26 mouse cellular contexts compared by ENCODE assay signal in genomic region chr13:102393662-102393970, GRCm38 (mm10).
DNase-seq lines count a peak whose midpoint lies in the region; ATAC-seq lines count a peak whose summit lies in the region.
"Had no signal": no experiment of that assay in that cellular context is flagged by ENCODE, and none has a peak within 500 bp of the region (broad histone marks: within the 10 kb centered on the region; RNA-seq: fewer than 3 reads in every experiment).

No protein-coding gene starts in this region.

- peak; percentile 49 for ATAC-seq in forebrain, embryonic 11.5 days (replicated peaks; ENCODE audit: low FRiP score)
- no peak for ATAC-seq in forebrain, embryonic 14.5 days
- peak; percentile 34; the same call in 1 of the 2 replicates for ATAC-seq in kidney, embryonic 14.5 days (ENCODE audit: low FRiP score, low TSS enrichment)
- no peak for ATAC-seq in limb, embryonic 11.5 days (ENCODE audit: insufficient number of reproducible peaks, low FRiP score, low TSS enrichment, low read depth)
- 0 out of 2 replicates have a peak, but pooled peaks have one; percentile 21 for ATAC-seq in neural tube, embryonic 12.5 days (ENCODE audit: low FRiP score, low read depth)
- ATAC-seq in neural tube, embryonic 15.5 days (ENCODE audit: low FRiP score) = no peak
- ATAC-seq: activated CD4-positive, CD25-positive, alpha-beta regulatory T cell, adult 4 months; forebrain, embryonic 15.5 days; hindbrain, postnatal 0 days; intestine, embryonic 16.5 days; liver, embryonic 12.5 days had no signal

- no peak for DNase-seq in forebrain, embryonic 11.5 days (ENCODE audit: low spot score)
- no peak for DNase-seq in forebrain, embryonic 14.5 days (ENCODE audit: low spot score)
- no peak for DNase-seq in kidney, adult 9 months
- peak; percentile 32 for DNase-seq in limb, embryonic 11.5 days (ENCODE audit: low spot score)
- no peak for DNase-seq in limb, embryonic 10.5 days (ENCODE audit: low spot score)
- DNase-seq: adrenal gland, adult 8-10 months; cerebellum, adult 11-12 months; cerebellum, postnatal 14 days; heart, adult 11 months; heart, postnatal 36 days; layer of hippocampus, postnatal 36 days; lung, adult 18-20 months; retina, postnatal 1 day; right cerebral cortex, postnatal 25 days; spleen, adult 18-20 months; thymus, postnatal 14 days had no signal

- H3K27me3 ChIP-seq in forebrain, embryonic 11.5 days (ENCODE audit: control insufficient read depth, insufficient read depth, low read length) = no peaks in the 10 kb centered on the region
- no peaks in the 10 kb centered on the region for H3K27me3 ChIP-seq in forebrain, embryonic 14.5 days (replicated peaks; ENCODE audit: control insufficient read depth, insufficient read depth, low read length)
- no peaks in the 10 kb centered on the region for H3K27me3 ChIP-seq in kidney, embryonic 14.5 days (ENCODE audit: control insufficient read depth, insufficient read depth, low read length)
- no peaks in the 10 kb centered on the region for H3K27me3 ChIP-seq in limb, embryonic 11.5 days (ENCODE audit: control insufficient read depth, insufficient read depth, low read length)
- no peaks in the 10 kb centered on the region for H3K27me3 ChIP-seq in limb, embryonic 10.5 days (ENCODE audit: low read depth, poor library complexity, severe bottlenecking)
- H3K27me3 ChIP-seq in neural tube, embryonic 12.5 days (replicated peaks) = no peaks in the 10 kb centered on the region
- H3K27me3 ChIP-seq in neural tube, embryonic 15.5 days (replicated peaks) = no peaks in the 10 kb centered on the region
- H3K27me3 ChIP-seq: embryonic facial prominence, embryonic 13.5 days; forebrain, embryonic 15.5 days; limb, embryonic 13.5 days; liver, embryonic 12.5 days had no signal

- H3K9ac ChIP-seq in forebrain, embryonic 11.5 days (ENCODE audit: low read length) = no peak overlapping the region
- no peak overlapping the region for H3K9ac ChIP-seq in forebrain, embryonic 14.5 days (ENCODE audit: low read length)
- no peak overlapping the region for H3K9ac ChIP-seq in kidney, embryonic 14.5 days (ENCODE audit: low read depth, low read length)
- H3K9ac ChIP-seq in limb, embryonic 11.5 days (ENCODE audit: low read length) = no peak overlapping the region
- no peak overlapping the region for H3K9ac ChIP-seq in neural tube, embryonic 12.5 days
- no peak overlapping the region for H3K9ac ChIP-seq in neural tube, embryonic 15.5 days (replicated peaks)
- H3K9ac ChIP-seq: embryonic facial prominence, embryonic 13.5 days; forebrain, embryonic 15.5 days; limb, embryonic 13.5 days; liver, embryonic 12.5 days had no signal

- H3K36me3 ChIP-seq in forebrain, embryonic 11.5 days (ENCODE audit: control insufficient read depth, insufficient read depth, low read length) = no peaks in the 10 kb centered on the region
- H3K36me3 ChIP-seq in forebrain, embryonic 14.5 days (ENCODE audit: control insufficient read depth, insufficient read depth, low read length) = no peaks in the 10 kb centered on the region
- no peaks in the 10 kb centered on the region for H3K36me3 ChIP-seq in kidney, embryonic 14.5 days (ENCODE audit: control insufficient read depth, insufficient read depth, low read length)
- no peaks in the 10 kb centered on the region for H3K36me3 ChIP-seq in limb, embryonic 11.5 days (ENCODE audit: control insufficient read depth, insufficient read depth, low read length)
- H3K36me3 ChIP-seq in limb, embryonic 10.5 days = no peaks in the 10 kb centered on the region
- no peaks in the 10 kb centered on the region for H3K36me3 ChIP-seq in neural tube, embryonic 12.5 days
- no peaks in the 10 kb centered on the region for H3K36me3 ChIP-seq in neural tube, embryonic 15.5 days
- H3K36me3 ChIP-seq: embryonic facial prominence, embryonic 13.5 days; forebrain, embryonic 15.5 days; limb, embryonic 13.5 days; liver, embryonic 12.5 days had no signal

- no peak overlapping the region for H3K4me3 ChIP-seq in forebrain, embryonic 11.5 days (ENCODE audit: low read depth, low read length)
- H3K4me3 ChIP-seq in forebrain, embryonic 14.5 days (ENCODE audit: low read depth, low read length) = no peak overlapping the region
- no peak overlapping the region for H3K4me3 ChIP-seq in kidney, embryonic 14.5 days (ENCODE audit: low read length)
- H3K4me3 ChIP-seq in limb, embryonic 11.5 days (ENCODE audit: low read depth, low read length) = no peak overlapping the region
- no peak overlapping the region for H3K4me3 ChIP-seq in limb, embryonic 10.5 days
- no peak overlapping the region for H3K4me3 ChIP-seq in neural tube, embryonic 12.5 days
- no peak overlapping the region for H3K4me3 ChIP-seq in neural tube, embryonic 15.5 days (replicated peaks)
- H3K4me3 ChIP-seq: embryonic facial prominence, embryonic 13.5 days; forebrain, embryonic 15.5 days; limb, embryonic 13.5 days; liver, embryonic 12.5 days had no signal

- H3K9me3 ChIP-seq in forebrain, embryonic 11.5 days (ENCODE audit: control insufficient read depth, low read length) = no peaks in the 10 kb centered on the region
- no peaks in the 10 kb centered on the region for H3K9me3 ChIP-seq in forebrain, embryonic 14.5 days (replicated peaks; ENCODE audit: control insufficient read depth, low read length)
- no peaks in the 10 kb centered on the region for H3K9me3 ChIP-seq in kidney, embryonic 14.5 days (ENCODE audit: control insufficient read depth, low read length)
- no peaks in the 10 kb centered on the region for H3K9me3 ChIP-seq in limb, embryonic 11.5 days (ENCODE audit: control insufficient read depth, low read length)
- no peaks in the 10 kb centered on the region for H3K9me3 ChIP-seq in limb, embryonic 10.5 days (replicated peaks)
- no peaks in the 10 kb centered on the region for H3K9me3 ChIP-seq in neural tube, embryonic 12.5 days
- H3K9me3 ChIP-seq in neural tube, embryonic 15.5 days (replicated peaks) = no peaks in the 10 kb centered on the region
- H3K9me3 ChIP-seq: embryonic facial prominence, embryonic 13.5 days; forebrain, embryonic 15.5 days; limb, embryonic 13.5 days; liver, embryonic 12.5 days had no signal

- no peaks in the 10 kb centered on the region for H3K4me1 ChIP-seq in forebrain, embryonic 11.5 days (replicated peaks; ENCODE audit: control insufficient read depth, insufficient read depth, low read length)
- H3K4me1 ChIP-seq in forebrain, embryonic 14.5 days (ENCODE audit: control insufficient read depth, insufficient read depth, low read length) = no peaks in the 10 kb centered on the region
- H3K4me1 ChIP-seq in kidney, embryonic 14.5 days (ENCODE audit: control insufficient read depth, insufficient read depth, low read length) = no peaks in the 10 kb centered on the region; the same call in 1 of the 2 replicates
- H3K4me1 ChIP-seq in limb, embryonic 11.5 days (ENCODE audit: control insufficient read depth, insufficient read depth, low read length) = no peaks in the 10 kb centered on the region
- peaks cover 6% of the 10 kb centered on the region; the same call in 1 of the 2 replicates for H3K4me1 ChIP-seq in limb, embryonic 10.5 days
- H3K4me1 ChIP-seq in neural tube, embryonic 12.5 days = peaks cover 12% of the 10 kb centered on the region
- H3K4me1 ChIP-seq in neural tube, embryonic 15.5 days = peaks cover 8% of the 10 kb centered on the region
- H3K4me1 ChIP-seq: liver, embryonic 12.5 days had no signal

- 32% methylated on average over 2 of the region's 2 CpGs for WGBS in forebrain, embryonic 11.5 days
- 40% methylated on average over 2 of the region's 2 CpGs for WGBS in forebrain, embryonic 14.5 days
- WGBS in kidney, embryonic 14.5 days = 44% methylated on average over 2 of the region's 2 CpGs
- WGBS in limb, embryonic 11.5 days = 71% methylated on average over 2 of the region's 2 CpGs
- WGBS in limb, embryonic 10.5 days = 84% methylated on average over 2 of the region's 2 CpGs
- 27% methylated on average over 2 of the region's 2 CpGs for WGBS in neural tube, embryonic 12.5 days
- 28% methylated on average over 2 of the region's 2 CpGs for WGBS in neural tube, embryonic 15.5 days

- no peak overlapping the region for H3K4me2 ChIP-seq in forebrain, embryonic 11.5 days (ENCODE audit: low read depth, low read length, severe bottlenecking)
- no peak overlapping the region for H3K4me2 ChIP-seq in forebrain, embryonic 14.5 days (ENCODE audit: low read length)
- no peak overlapping the region for H3K4me2 ChIP-seq in kidney, embryonic 14.5 days (replicated peaks; ENCODE audit: low read depth, low read length)
- H3K4me2 ChIP-seq in limb, embryonic 11.5 days (ENCODE audit: low read depth, severe bottlenecking) = no peak overlapping the region
- H3K4me2 ChIP-seq in neural tube, embryonic 12.5 days (replicated peaks) = no peak overlapping the region
- H3K4me2 ChIP-seq in neural tube, embryonic 15.5 days = no peak overlapping the region
- H3K4me2 ChIP-seq: embryonic facial prominence, embryonic 13.5 days; forebrain, embryonic 15.5 days; limb, embryonic 13.5 days; liver, embryonic 12.5 days had no signal

- no peak overlapping the region for H3K27ac ChIP-seq in forebrain, embryonic 11.5 days (ENCODE audit: low read depth, low read length)
- H3K27ac ChIP-seq in forebrain, embryonic 14.5 days (ENCODE audit: low read depth, low read length) = no peak overlapping the region
- H3K27ac ChIP-seq in kidney, embryonic 14.5 days (ENCODE audit: low read depth, low read length) = no peak overlapping the region; the same call in 1 of the 2 replicates
- no peak overlapping the region for H3K27ac ChIP-seq in limb, embryonic 11.5 days (replicated peaks; ENCODE audit: low read depth, low read length)
- no peak overlapping the region; the same call in 1 of the 2 replicates for H3K27ac ChIP-seq in limb, embryonic 10.5 days
- no peak overlapping the region for H3K27ac ChIP-seq in neural tube, embryonic 12.5 days
- no peak overlapping the region for H3K27ac ChIP-seq in neural tube, embryonic 15.5 days (replicated peaks)
- H3K27ac ChIP-seq: embryonic facial prominence, embryonic 13.5 days; forebrain, embryonic 15.5 days; hindbrain, postnatal 0 days; limb, embryonic 13.5 days; liver, embryonic 12.5 days had no signal

Comparison
In these comparisons a context has a peak if more than half of its experiments do, and no peak if none do; other contexts are left out.
1. ATAC-seq: peak in forebrain, embryonic 11.5 days (single experiment), kidney, embryonic 14.5 days (single experiment) and neural tube, embryonic 12.5 days (single experiment); none in forebrain, embryonic 14.5 days (single experiment), limb, embryonic 11.5 days (single experiment) and neural tube, embryonic 15.5 days (single experiment).